Mouse (Mus musculus): Measurements from ENCODE around the gene Sp7. TPM values are rescaled to one million over a fixed set of nuclear protein-coding genes. Genes with fewer than 3 reads are reported as not detected.

Sp7 gene
- polyA plus RNA-seq, 1 experiment from 2014 or later, result 0.64 TPM

DNA sequence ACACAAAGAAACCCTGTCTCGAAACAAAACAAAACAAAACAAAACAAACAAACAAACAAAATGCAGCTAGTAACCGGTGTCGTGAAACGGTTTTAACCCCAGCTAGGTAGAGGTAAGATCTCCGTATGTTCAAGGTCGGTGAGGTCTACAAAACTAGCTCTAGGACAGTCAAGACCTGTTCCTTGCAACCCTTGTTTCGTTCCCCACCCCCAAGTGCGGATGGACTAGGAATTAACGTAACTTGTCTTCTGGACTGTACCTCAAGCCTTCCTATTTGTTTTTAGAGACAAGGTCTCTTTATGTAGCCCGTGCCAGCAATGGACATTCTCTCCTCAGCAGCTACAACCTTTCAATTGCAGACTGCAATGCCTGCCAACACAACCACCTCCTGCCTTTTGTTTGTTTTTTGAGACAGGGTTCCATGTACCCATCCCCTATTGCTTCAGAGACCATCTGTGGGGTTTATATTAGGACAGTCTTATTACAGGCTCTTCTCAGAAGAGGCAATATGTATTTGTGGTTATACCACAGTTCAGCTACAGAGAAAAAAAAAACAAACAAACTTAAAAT, 33.6 kb upstream of the Sp7 start:
- peaks cover 7% of the 10 kb centered on the region; the same call in 1 of the 2 replicates for H3K4me1 ChIP-seq (ENCODE audit: insufficient read depth)
- H3K27me3 ChIP-seq (ENCODE audit: insufficient read depth, low read length), result no peaks in the 10 kb centered on the region
- H3K9ac ChIP-seq, result no peak overlapping the region
- no peaks in the 10 kb centered on the region for H3K36me3 ChIP-seq (ENCODE audit: insufficient read depth)
- H3K9me3 ChIP-seq (ENCODE audit: low read depth, low read length), result no peaks in the 10 kb centered on the region
- ATAC-seq (ENCODE audit: insufficient read depth) (no peak), DNase-seq (no peak)
- 72% methylated on average over 10 of the region's 10 CpGs for WGBS
- no peak for TF ChIP-seq CTCF (IDR thresholded peaks at IDR 0.05; ENCODE audit: low read depth)
- H3K27ac ChIP-seq (ENCODE audit: low read depth), result peak overlapping the region; percentile 19; the same call in 1 of the 2 replicates
- no peak overlapping the region for H3K4me3 ChIP-seq (ENCODE audit: low read depth, low read length)
- peak overlapping the region; percentile 61 for H3K4me2 ChIP-seq

DNA sequence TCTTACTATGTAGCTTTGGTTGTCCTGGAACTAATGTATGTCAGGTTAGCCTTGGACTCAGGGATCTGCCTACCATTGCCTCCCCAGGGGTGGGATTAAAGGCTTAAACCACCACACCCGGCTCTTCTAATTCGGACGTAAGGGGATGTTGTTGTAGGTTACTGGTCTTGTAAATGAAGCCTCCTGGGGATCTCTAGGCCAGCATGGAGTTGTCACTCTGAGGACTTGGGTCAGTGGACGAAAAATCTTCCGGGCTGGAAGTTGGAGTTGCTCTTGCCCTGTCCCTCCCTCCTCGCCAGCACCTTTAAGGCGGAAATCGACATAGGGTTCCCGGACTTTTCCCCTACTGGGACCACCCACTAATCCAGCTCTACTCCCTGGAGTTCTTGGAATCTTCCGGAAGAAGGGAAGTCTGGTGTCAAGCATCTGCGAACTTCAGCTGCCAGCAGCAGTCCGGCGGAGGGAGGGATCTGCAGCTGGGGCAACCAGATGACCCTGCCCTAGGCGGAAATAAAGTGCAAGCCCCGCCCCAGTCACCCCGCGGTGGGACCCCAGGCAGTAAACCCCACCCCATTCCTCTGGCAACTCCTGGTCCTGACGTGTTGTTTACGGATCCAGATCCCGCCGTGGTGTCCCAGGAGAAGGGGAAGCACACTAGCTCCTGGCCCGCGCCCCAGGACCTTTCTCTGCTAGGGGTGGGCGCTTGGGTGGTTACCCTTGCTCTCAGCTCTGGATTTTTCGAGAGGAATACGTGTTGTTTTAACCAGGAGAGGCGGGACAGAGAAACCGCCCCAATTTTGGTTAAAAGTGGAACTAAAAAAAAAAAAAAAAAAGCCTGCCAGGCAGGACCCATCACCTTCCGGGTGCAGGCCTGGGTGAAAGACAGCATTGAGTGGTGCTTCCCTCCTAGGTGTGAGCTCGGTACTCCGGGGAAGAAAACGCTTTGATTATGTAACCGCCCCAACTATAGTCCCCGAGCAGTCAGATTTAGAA, 32.5 kb upstream of the Sp7 start:
- Histone ChIP-seq H3K27ac (ENCODE audit: low read depth) (peak overlapping the region; percentile 94), H3K36me3 (ENCODE audit: insufficient read depth) (no peaks in the 10 kb centered on the region), H3K27me3 (ENCODE audit: insufficient read depth, low read length) (no peaks in the 10 kb centered on the region), H3K9ac (peak overlapping the region; percentile 48), H3K4me2 (peak overlapping the region; percentile 61), H3K4me1 (ENCODE audit: insufficient read depth) (peaks cover 7% of the 10 kb centered on the region; the same call in 1 of the 2 replicates), H3K9me3 (ENCODE audit: low read depth, low read length) (no peaks in the 10 kb centered on the region), H3K4me3 (ENCODE audit: low read depth, low read length) (peak overlapping the region; percentile 36)
- TF ChIP-seq CTCF (IDR thresholded peaks at IDR 0.05; ENCODE audit: low read depth), result no peak
- peak; percentile 95 for DNase-seq
- peak; percentile 90 for ATAC-seq (ENCODE audit: insufficient read depth)
- WGBS, result 2% methylated on average over 34 of the region's 34 CpGs

- Histone ChIP-seq H3K4me3 (ENCODE audit: low read depth, low read length) (no peak overlapping the region), H3K27ac (ENCODE audit: low read depth) (peak overlapping the region; percentile 94), H3K4me2 (peak overlapping the region; percentile 61), H3K4me1 (ENCODE audit: insufficient read depth) (peaks cover 7% of the 10 kb centered on the region; the same call in 1 of the 2 replicates), H3K36me3 (ENCODE audit: insufficient read depth) (no peaks in the 10 kb centered on the region), H3K9me3 (ENCODE audit: low read depth, low read length) (no peaks in the 10 kb centered on the region), H3K9ac (0 out of 2 replicates have a peak overlapping the region, but pooled peaks have one; percentile 48), H3K27me3 (ENCODE audit: insufficient read depth, low read length) (no peaks in the 10 kb centered on the region)
- no peak for TF ChIP-seq CTCF (IDR thresholded peaks at IDR 0.05; ENCODE audit: low read depth)
- 31% methylated on average over 5 of the region's 5 CpGs for WGBS
- no peak for ATAC-seq (ENCODE audit: insufficient read depth)
- no peak for DNase-seq
These were observed 31.6 kb upstream of the Sp7 start for GRCm38 (mm10) chr15:102398629-102399028.

GRCm38 (mm10) chr15:102395061-102395460, 28.1 kb upstream of the Sp7 start:
- no peaks in the 10 kb centered on the region for H3K36me3 ChIP-seq (ENCODE audit: insufficient read depth)
- TF ChIP-seq CTCF (IDR thresholded peaks at IDR 0.05; ENCODE audit: low read depth), result no peak
- no peak for DNase-seq
- peak overlapping the region; percentile 51; the same call in 1 of the 2 replicates for H3K27ac ChIP-seq (ENCODE audit: low read depth)
- no peak overlapping the region for H3K9ac ChIP-seq
- ATAC-seq (ENCODE audit: insufficient read depth), result 0 out of 2 replicates have a peak, but pooled peaks have one; percentile 7
- WGBS, result 8% methylated on average over 3 of the region's 3 CpGs
- H3K27me3 ChIP-seq (ENCODE audit: insufficient read depth, low read length), result no peaks in the 10 kb centered on the region
- H3K4me3 ChIP-seq (ENCODE audit: low read depth, low read length), result no peak overlapping the region
- H3K4me1 ChIP-seq (ENCODE audit: insufficient read depth), result 0 out of 2 replicates have a peak, but pooled peaks cover 4% of the 10 kb centered on the region
- H3K9me3 ChIP-seq (ENCODE audit: low read depth, low read length), result no peaks in the 10 kb centered on the region
- no peak overlapping the region for H3K4me2 ChIP-seq

DNA sequence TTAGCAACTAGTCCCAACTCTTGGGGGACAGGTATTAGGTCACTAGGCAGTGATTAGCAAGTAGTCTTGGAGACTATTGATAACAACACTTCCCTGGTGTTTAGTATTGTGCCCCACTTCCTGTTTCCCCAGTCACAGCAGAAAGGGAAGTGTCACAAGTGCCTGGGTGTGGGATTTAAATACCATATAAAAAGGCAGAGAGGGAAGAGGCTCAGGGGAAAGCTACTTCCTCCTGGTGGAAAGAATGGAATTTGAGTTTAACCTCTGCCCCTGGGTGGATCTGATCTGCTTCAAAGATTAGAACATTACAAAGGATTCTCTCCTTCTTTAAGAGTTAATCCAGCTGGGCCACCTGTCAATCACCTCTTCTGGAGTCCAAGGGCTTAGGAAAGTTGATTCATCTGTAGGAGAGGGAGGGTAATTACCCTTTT, 26.6 kb upstream of the Sp7 start:
- H3K27ac ChIP-seq (ENCODE audit: low read depth), result peak overlapping the region; percentile 54; the same call in 1 of the 2 replicates
- no peaks in the 10 kb centered on the region for H3K27me3 ChIP-seq (ENCODE audit: insufficient read depth, low read length)
- no peak for TF ChIP-seq CTCF (IDR thresholded peaks at IDR 0.05; ENCODE audit: low read depth)
- DNase-seq (peak; percentile 33), ATAC-seq (ENCODE audit: insufficient read depth) (no peak)
- no peak overlapping the region for H3K4me2 ChIP-seq
- H3K9me3 ChIP-seq (ENCODE audit: low read depth, low read length), result no peaks in the 10 kb centered on the region
- H3K9ac ChIP-seq, result no peak overlapping the region
- H3K4me3 ChIP-seq (ENCODE audit: low read depth, low read length), result no peak overlapping the region
- 0 out of 2 replicates have a peak, but pooled peaks cover 1% of the 10 kb centered on the region for H3K4me1 ChIP-seq (ENCODE audit: insufficient read depth)
- H3K36me3 ChIP-seq (ENCODE audit: insufficient read depth), result no peaks in the 10 kb centered on the region

DNA sequence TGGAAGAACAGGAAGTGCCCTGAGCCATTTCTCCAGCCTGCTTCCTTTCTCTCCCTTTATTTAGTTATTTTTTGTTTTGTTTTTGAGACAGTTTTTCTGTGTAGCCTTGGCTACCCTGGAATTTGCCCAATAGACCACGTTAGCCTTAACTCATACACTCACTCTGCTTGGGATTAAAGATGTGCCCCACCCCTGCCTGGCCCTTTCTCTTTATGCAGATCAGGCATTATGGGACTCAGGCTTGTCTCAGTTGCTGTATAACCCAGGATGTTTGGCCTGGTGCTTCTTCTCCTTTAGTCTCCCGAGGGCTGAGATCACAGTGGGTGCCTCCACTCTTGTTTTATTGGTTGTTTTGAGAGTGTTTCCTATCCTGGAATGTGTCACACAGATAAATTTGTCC, 25.5 kb upstream of the Sp7 start:
- WGBS, result 30% methylated on average over 2 of the region's 2 CpGs
- Histone ChIP-seq H3K27me3 (ENCODE audit: insufficient read depth, low read length) (no peaks in the 10 kb centered on the region), H3K4me2 (no peak overlapping the region), H3K36me3 (ENCODE audit: insufficient read depth) (no peaks in the 10 kb centered on the region), H3K9ac (no peak overlapping the region), H3K9me3 (ENCODE audit: low read depth, low read length) (no peaks in the 10 kb centered on the region), H3K27ac (ENCODE audit: low read depth) (0 out of 2 replicates have a peak overlapping the region, but pooled peaks have one; percentile 4), H3K4me1 (ENCODE audit: insufficient read depth) (no peaks in the 10 kb centered on the region), H3K4me3 (ENCODE audit: low read depth, low read length) (no peak overlapping the region)
- ATAC-seq (ENCODE audit: insufficient read depth) (no peak), DNase-seq (no peak)
- no peak for TF ChIP-seq CTCF (IDR thresholded peaks at IDR 0.05; ENCODE audit: low read depth)

DNA sequence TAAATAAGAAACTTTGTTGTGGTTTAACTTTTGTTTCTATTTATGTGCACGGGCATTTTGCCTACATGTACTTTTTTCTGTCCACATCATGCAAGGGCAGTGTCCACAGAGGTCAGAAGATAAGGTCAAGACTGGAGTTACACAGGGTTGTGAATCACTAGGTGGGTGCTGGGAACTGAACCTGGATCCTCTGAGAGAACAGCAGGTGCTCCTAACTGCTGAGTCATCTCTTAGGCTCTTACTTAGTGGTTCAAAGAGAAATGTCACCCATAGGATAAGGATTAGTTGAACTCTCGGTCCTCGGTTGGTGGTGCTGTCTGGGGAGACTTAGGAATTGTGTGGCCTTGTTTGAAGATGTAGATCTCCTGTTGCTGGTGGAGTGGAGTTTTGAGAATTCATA, 22.0 kb upstream of the Sp7 start:
- ATAC-seq (ENCODE audit: insufficient read depth) (no peak), DNase-seq (no peak)
- Histone ChIP-seq H3K4me1 (ENCODE audit: insufficient read depth) (no peaks in the 10 kb centered on the region), H3K27ac (ENCODE audit: low read depth) (no peak overlapping the region), H3K36me3 (ENCODE audit: insufficient read depth) (no peaks in the 10 kb centered on the region), H3K27me3 (ENCODE audit: insufficient read depth, low read length) (no peaks in the 10 kb centered on the region), H3K9ac (no peak overlapping the region), H3K4me3 (ENCODE audit: low read depth, low read length) (no peak overlapping the region), H3K9me3 (ENCODE audit: low read depth, low read length) (no peaks in the 10 kb centered on the region), H3K4me2 (no peak overlapping the region)
- no peak for TF ChIP-seq CTCF (IDR thresholded peaks at IDR 0.05; ENCODE audit: low read depth)
- 82% methylated on average over 3 of the region's 3 CpGs for WGBS
